Mouse (Mus musculus) frontal cortex, adult (tissue): ENCODE data around the gene Olfr618.
"Not testable (repeated sequence)": the region's sequence is repeated elsewhere in the genome, so short reads cannot be mapped to it uniquely, and the experiment has no call there.

Experiments
- ATAC-seq: cut with Nextera tagmentation; 2 replicates; pipeline ENCODE4 v1.9.2; 2017; ENCODE audit warnings: mild to moderate bottlenecking, moderate library complexity, mixed read lengths; ENCODE audit not compliant: low TSS enrichment

Gene Olfr618

GRCm38 (mm10) chr7:103589803-103590202, at the start of gene Olfr618:
Gene Olfr618, plus strand, starts transcription at chr7:103590103.
- no peak for ATAC-seq

DNA sequence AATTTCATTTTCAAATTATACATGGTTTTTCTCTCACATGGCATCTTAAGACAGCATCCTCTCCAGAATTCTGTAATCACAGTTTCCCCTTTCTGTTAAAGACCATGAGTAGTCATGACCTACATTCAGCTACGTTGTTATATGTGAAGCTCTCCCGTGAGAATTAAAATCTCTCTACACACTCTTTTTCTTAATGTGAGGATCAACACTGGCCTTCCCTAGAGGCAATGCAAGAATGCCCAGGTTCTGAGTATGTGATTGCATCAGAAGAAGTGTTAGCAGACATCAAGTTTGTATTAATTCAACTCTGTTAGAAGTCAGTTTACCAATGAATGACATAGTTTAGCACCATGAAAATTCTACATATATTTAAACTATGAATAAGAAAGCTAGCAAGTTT, 47.3 kb upstream of the Olfr618 start, which contains the start of gene Olfr612:
Olfr612 (minus strand) TSS at position 101 of the 400 bp plus-strand sequence.
- not testable (repeated sequence) for ATAC-seq

GRCm38 (mm10) chr7:103547774-103548173, 42.1 kb upstream of the Olfr618 start, which contains the start of gene Olfr613:
Gene Olfr613, plus strand, starts transcription at chr7:103548074.
- no peak for ATAC-seq

- ATAC-seq: no peak
Measured at GRCm38 (mm10) chr7:103555779-103556178, 34.1 kb upstream of the Olfr618 start, which contains the start of gene Olfr615. Gene Olfr615, plus strand, starts transcription at chr7:103556079.

- ATAC-seq: no peak
Measured at GRCm38 (mm10) chr7:103569043-103569442, 20.9 kb upstream of the Olfr618 start, which contains the start of gene Olfr616. Gene Olfr616, minus strand, starts transcription at chr7:103569143.

DNA sequence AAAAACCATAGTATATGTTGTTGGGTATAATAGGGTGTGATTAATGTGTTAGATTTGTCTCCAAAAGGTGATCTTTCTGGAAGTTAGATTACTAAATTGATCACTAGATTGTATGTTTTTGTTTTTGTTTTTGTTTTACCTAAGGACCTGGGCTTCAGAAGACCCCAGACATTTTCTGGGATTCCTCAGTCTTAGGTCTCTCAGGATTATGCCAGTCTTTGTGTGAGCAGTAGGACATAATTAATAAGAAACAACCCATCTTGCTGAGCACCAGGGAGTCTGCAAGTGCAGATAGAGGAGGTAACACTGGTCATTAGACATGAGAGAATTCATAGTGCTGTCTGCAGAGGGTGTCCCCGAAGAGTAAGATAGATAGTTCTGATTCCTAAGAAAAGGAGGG, 17.1 kb upstream of the Olfr618 start, which contains the start of gene Olfr617:
Olfr617 (plus strand) TSS at position 301 of the 400 bp plus-strand sequence.
- no peak for ATAC-seq

DNA sequence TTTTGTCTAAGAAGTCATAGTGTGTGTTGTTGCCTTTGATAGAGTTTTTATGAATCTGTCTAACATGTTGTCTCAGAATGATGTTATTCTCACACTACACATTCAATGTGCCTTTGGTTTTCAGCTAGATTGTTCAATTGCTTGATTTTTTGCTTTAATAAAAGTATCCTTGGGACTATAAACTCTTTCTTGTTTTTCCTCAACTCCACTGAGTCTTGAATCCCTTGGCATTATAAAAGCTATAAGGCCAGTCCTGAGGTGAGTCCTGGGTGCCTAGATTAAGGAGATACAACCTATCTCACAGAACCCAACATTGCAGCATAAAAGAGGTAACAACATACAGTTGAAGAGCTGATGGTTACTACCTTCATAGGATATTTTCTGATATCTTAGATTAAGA, 10.4 kb downstream of the Olfr618 start, which contains the start of gene Olfr619:
Olfr619 (plus strand) TSS at position 301 of the 400 bp plus-strand sequence.
- ATAC-seq: no peak

DNA sequence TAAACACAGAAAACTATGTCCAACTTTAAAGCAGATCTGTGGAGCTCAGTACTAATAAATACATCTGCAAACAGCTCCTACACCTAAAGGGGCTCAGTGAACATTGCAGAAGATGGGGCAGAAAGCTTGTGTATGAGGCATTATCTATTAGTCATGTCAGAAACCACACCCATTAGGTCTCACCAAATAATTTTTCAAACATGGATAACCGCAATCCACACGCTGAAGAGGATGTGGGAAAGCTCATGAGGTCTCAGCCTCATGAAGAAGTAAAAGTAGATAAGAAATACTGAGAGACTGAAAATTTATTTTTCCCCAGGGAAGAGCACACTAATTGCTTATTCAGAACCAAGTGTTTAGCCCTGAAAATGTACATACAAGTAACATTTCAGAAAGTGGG, 17.5 kb downstream of the Olfr618 start:
- no peak for ATAC-seq

- ATAC-seq: no peak
Measured at GRCm38 (mm10) chr7:103612434-103612833, 22.5 kb downstream of the Olfr618 start, which contains the start of gene Olfr620. Gene Olfr620, minus strand, starts transcription at chr7:103612534.

DNA sequence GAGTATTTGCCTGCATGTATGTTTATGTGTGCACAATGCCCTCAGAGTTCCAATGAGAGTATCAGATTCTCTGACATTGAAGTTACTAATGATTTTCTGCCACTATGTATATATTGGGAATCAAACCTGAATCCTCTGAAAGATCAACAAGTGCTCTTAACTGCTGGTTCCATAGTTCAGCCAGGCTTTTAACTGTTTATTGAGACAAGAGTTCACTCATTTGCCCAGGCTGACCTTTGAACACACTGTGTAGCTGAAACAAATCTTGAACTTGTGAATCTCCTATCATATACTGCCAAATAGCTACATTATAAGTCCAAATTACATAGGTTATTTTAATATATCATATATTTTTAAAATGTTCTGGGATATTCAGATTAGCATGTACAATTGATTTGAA, 46.9 kb downstream of the Olfr618 start:
- ATAC-seq: no peak

DNA sequence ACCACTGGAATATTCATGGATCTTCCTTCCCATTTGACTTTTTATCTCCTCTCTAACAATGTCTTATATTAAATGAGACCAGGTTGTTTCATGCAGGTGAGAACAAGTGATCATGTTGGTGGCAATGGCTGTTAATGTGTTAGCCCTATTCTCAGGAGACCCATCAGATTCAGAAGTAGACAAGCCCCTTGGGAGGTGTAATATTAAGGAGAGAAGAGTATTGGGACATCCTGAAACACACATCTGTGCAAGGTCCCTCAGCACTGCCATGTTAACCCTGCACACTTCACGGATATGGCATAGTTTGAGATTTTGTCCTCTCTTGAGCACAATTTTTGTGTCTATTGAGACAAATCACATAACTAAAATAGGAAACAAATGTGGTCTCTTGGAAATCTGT, 52.7 kb downstream of the Olfr618 start, which contains the start of gene Olfr622:
Olfr622 (minus strand) TSS at position 101 of the 400 bp plus-strand sequence.
- ATAC-seq: no peak

- no peak for ATAC-seq
Measured at GRCm38 (mm10) chr7:103644070-103644469, 54.2 kb downstream of the Olfr618 start.
